Mouse (Mus musculus): ENCODE results near the gene Polr2e. TPM values are rescaled to one million over a fixed set of nuclear protein-coding genes. Genes with fewer than 3 reads are reported as not detected.

Polr2e gene
- polyA plus RNA-seq, 1 experiment from 2014 or later: 210 TPM

GRCm38 (mm10) chr10:80013609-80014008, 26.0 kb downstream of the Polr2e start:
- 47% methylated on average over 25 of the region's 25 CpGs for WGBS
- 0 out of 2 replicates have a peak, but pooled peaks cover 9% of the 10 kb centered on the region for H3K27me3 ChIP-seq (ENCODE audit: insufficient read depth, low read length)
- H3K9me3 ChIP-seq (replicated peaks; ENCODE audit: low read length): no peaks in the 10 kb centered on the region
- no peak overlapping the region for H3K27ac ChIP-seq
- H3K4me1 ChIP-seq (replicated peaks; ENCODE audit: insufficient read depth, low read length): no peaks in the 10 kb centered on the region
- H3K9ac ChIP-seq (ENCODE audit: low read depth, low read length): no peak overlapping the region
- peaks cover 6% of the 10 kb centered on the region; the same call in 1 of the 2 replicates for H3K36me3 ChIP-seq (ENCODE audit: insufficient read depth, low read length)
- DNase-seq (ENCODE audit: low spot score): no peak
- no peak overlapping the region for H3K4me3 ChIP-seq (replicated peaks; ENCODE audit: low read depth, low read length)
- TF ChIP-seq CTCF (IDR thresholded peaks at IDR 0.05; ENCODE audit: low read depth): no peak
- no peak overlapping the region for H3K4me2 ChIP-seq (ENCODE audit: low read length)
- no peak for ATAC-seq (replicated peaks; ENCODE audit: low FRiP score, low read depth)

- 0 out of 2 replicates have a peak, but pooled peaks cover 9% of the 10 kb centered on the region for H3K27me3 ChIP-seq (ENCODE audit: insufficient read depth, low read length)
- H3K9me3 ChIP-seq (replicated peaks; ENCODE audit: low read length): no peaks in the 10 kb centered on the region
- TF ChIP-seq CTCF (IDR thresholded peaks at IDR 0.05; ENCODE audit: low read depth): no peak
- no peak overlapping the region for H3K9ac ChIP-seq (ENCODE audit: low read depth, low read length)
- no peak overlapping the region for H3K4me3 ChIP-seq (replicated peaks; ENCODE audit: low read depth, low read length)
- no peak for DNase-seq (ENCODE audit: low spot score)
- no peaks in the 10 kb centered on the region for H3K4me1 ChIP-seq (replicated peaks; ENCODE audit: insufficient read depth, low read length)
- no peak overlapping the region for H3K4me2 ChIP-seq (ENCODE audit: low read length)
- 90% methylated on average over 6 of the region's 6 CpGs for WGBS
- H3K36me3 ChIP-seq (ENCODE audit: insufficient read depth, low read length): peaks cover 6% of the 10 kb centered on the region; the same call in 1 of the 2 replicates
- ATAC-seq (replicated peaks; ENCODE audit: low FRiP score, low read depth): no peak
- no peak overlapping the region for H3K27ac ChIP-seq
Measured at GRCm38 (mm10) chr10:80011740-80012139, 27.9 kb downstream of the Polr2e start.

- ATAC-seq (replicated peaks; ENCODE audit: low FRiP score, low read depth) (no peak), DNase-seq (ENCODE audit: low spot score) (no peak)
- TF ChIP-seq CTCF (IDR thresholded peaks at IDR 0.05; ENCODE audit: low read depth): no peak
- H3K9ac ChIP-seq (ENCODE audit: low read depth, low read length): no peak overlapping the region
- no peak overlapping the region for H3K4me2 ChIP-seq (ENCODE audit: low read length)
- no peak overlapping the region for H3K27ac ChIP-seq
- H3K4me1 ChIP-seq (replicated peaks; ENCODE audit: insufficient read depth, low read length): no peaks in the 10 kb centered on the region; the same call in 1 of the 2 replicates
- 89% methylated on average over 8 of the region's 8 CpGs for WGBS
- H3K27me3 ChIP-seq (ENCODE audit: insufficient read depth, low read length): no peaks in the 10 kb centered on the region
- no peaks in the 10 kb centered on the region; the same call in 1 of the 2 replicates for H3K36me3 ChIP-seq (ENCODE audit: insufficient read depth, low read length)
- no peaks in the 10 kb centered on the region for H3K9me3 ChIP-seq (replicated peaks; ENCODE audit: low read length)
- no peak overlapping the region for H3K4me3 ChIP-seq (replicated peaks; ENCODE audit: low read depth, low read length)
Measured at GRCm38 (mm10) chr10:80004233-80004705, 35.3 kb downstream of the Polr2e start.

- Histone ChIP-seq H3K4me3 (replicated peaks; ENCODE audit: low read depth, low read length) (no peak overlapping the region), H3K4me2 (ENCODE audit: low read length) (no peak overlapping the region), H3K9ac (ENCODE audit: low read depth, low read length) (no peak overlapping the region), H3K4me1 (replicated peaks; ENCODE audit: insufficient read depth, low read length) (peaks cover under 1% of the 10 kb centered on the region; the same call in 1 of the 2 replicates), H3K27ac (no peak overlapping the region), H3K27me3 (ENCODE audit: insufficient read depth, low read length) (no peaks in the 10 kb centered on the region), H3K36me3 (ENCODE audit: insufficient read depth, low read length) (no peaks in the 10 kb centered on the region), H3K9me3 (replicated peaks; ENCODE audit: low read length) (no peaks in the 10 kb centered on the region)
- WGBS: 58% methylated on average over 9 of the region's 9 CpGs
- ATAC-seq (replicated peaks; ENCODE audit: low FRiP score, low read depth) (no peak), DNase-seq (ENCODE audit: low spot score) (no peak)
- TF ChIP-seq CTCF (IDR thresholded peaks at IDR 0.05; ENCODE audit: low read depth): no peak
Measured at GRCm38 (mm10) chr10:80003374-80004232, 36.0 kb downstream of the Polr2e start.

- no peak overlapping the region for H3K27ac ChIP-seq
- no peak for TF ChIP-seq CTCF (IDR thresholded peaks at IDR 0.05; ENCODE audit: low read depth)
- WGBS: 32% methylated on average over 21 of the region's 21 CpGs
- no peak overlapping the region for H3K9ac ChIP-seq (ENCODE audit: low read depth, low read length)
- H3K4me2 ChIP-seq (ENCODE audit: low read length): no peak overlapping the region
- H3K36me3 ChIP-seq (ENCODE audit: insufficient read depth, low read length): no peaks in the 10 kb centered on the region
- no peaks in the 10 kb centered on the region for H3K9me3 ChIP-seq (replicated peaks; ENCODE audit: low read length)
- DNase-seq (ENCODE audit: low spot score) (no peak), ATAC-seq (replicated peaks; ENCODE audit: low FRiP score, low read depth) (no peak)
- no peak overlapping the region for H3K4me3 ChIP-seq (replicated peaks; ENCODE audit: low read depth, low read length)
- no peaks in the 10 kb centered on the region for H3K27me3 ChIP-seq (ENCODE audit: insufficient read depth, low read length)
- H3K4me1 ChIP-seq (replicated peaks; ENCODE audit: insufficient read depth, low read length): peaks cover 7% of the 10 kb centered on the region; the same call in 1 of the 2 replicates
Measured at GRCm38 (mm10) chr10:80002829-80003228, 36.8 kb downstream of the Polr2e start.

- Histone ChIP-seq H3K27me3 (ENCODE audit: insufficient read depth, low read length) (no peaks in the 10 kb centered on the region), H3K36me3 (ENCODE audit: insufficient read depth, low read length) (no peaks in the 10 kb centered on the region), H3K9me3 (replicated peaks; ENCODE audit: low read length) (no peaks in the 10 kb centered on the region), H3K9ac (ENCODE audit: low read depth, low read length) (no peak overlapping the region), H3K4me2 (ENCODE audit: low read length) (no peak overlapping the region), H3K4me1 (replicated peaks; ENCODE audit: insufficient read depth, low read length) (peaks cover 14% of the 10 kb centered on the region; the same call in 1 of the 2 replicates), H3K27ac (no peak overlapping the region), H3K4me3 (replicated peaks; ENCODE audit: low read depth, low read length) (no peak overlapping the region)
- WGBS: 70% methylated on average over 9 of the region's 9 CpGs
- ATAC-seq (replicated peaks; ENCODE audit: low FRiP score, low read depth) (no peak), DNase-seq (ENCODE audit: low spot score) (no peak)
- TF ChIP-seq CTCF (IDR thresholded peaks at IDR 0.05; ENCODE audit: low read depth): no peak
Measured at GRCm38 (mm10) chr10:80001945-80002344, 37.6 kb downstream of the Polr2e start.
